Mouse (Mus musculus) lung, adult 18-20 months (tissue): ENCODE measurements around the gene Cyp3a59.
"Not testable (repeated sequence)": the region's sequence is repeated elsewhere in the genome, so short reads cannot be mapped to it uniquely, and the experiment has no call there.

Experiments used
- DNase-seq, 2 experiments: peaks; one replicate each; pipeline ENCODE4 v3.0.0; 2022; ENCODE audit warnings: mixed read lengths in 2 of 2

Cyp3a59 gene

DNA sequence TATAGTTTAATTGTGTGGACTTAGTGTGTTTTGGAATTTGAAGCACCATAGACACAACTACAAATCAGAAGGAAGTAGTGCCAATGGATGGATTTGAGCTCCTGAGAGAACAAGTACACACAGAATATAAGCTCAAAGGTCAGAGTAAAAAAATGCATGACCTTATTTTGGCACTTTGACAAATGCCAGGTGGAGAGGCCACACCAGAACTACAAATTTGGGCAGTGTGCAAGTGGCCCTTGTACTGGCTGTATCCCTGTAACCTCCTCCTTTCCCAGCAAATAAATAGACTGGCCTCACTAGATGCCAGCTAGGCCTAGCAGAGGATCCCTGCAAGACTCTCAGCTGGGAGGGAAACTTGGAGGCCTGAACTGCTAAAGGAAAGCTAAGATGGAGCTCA, at the start of gene Cyp3a59:
TSS of gene Cyp3a59 (plus strand) at position 313 of the 400 bp plus-strand sequence.
- DNase-seq = not testable (repeated sequence)

GRCm38 (mm10) chr5:146070099-146070498, 9.0 kb upstream of the Cyp3a59 start:
- no peak for DNase-seq

- no peak for DNase-seq
Observed at GRCm38 (mm10) chr5:146147903-146148302, 68.8 kb downstream of the Cyp3a59 start.

DNA sequence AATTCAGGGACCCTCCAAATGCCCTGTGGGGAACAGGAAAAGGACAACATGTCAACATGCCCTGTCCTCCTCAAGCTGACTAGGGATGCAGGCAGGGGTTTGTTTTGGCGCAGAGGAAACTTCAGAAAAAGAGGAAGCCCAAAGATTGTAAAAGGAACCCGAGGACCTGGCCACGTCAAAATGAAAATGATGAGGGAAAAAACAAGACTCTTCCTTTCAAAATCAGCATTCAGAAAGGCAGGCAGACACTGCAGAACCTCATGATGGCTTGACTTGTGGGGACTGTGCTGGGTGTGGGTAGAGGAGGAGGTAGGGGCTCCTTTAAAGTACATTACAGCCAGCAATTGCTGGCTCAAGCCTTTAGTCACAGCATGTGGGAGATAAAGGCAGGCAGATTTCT, 71.4 kb downstream of the Cyp3a59 start:
- no peak for DNase-seq

GRCm38 (mm10) chr5:146158326-146158725, 79.3 kb downstream of the Cyp3a59 start:
- not testable (repeated sequence) for DNase-seq

GRCm38 (mm10) chr5:146160439-146160838, 81.4 kb downstream of the Cyp3a59 start, which contains the start of gene Gm5565:
Gm5565 (minus strand) TSS chr5:146160539.
- not testable (repeated sequence) for DNase-seq
